Mouse (Mus musculus): Measurements from ENCODE around the gene Ppp3ca. TPM values are rescaled to one million over a fixed set of nuclear protein-coding genes. Genes with fewer than 3 reads are reported as not detected.

Ppp3ca gene
- polyA plus RNA-seq, 2 experiments: 31.5 to 74.8 TPM

- 87% methylated on average over 2 of the region's 2 CpGs for WGBS
- DNase-seq (ENCODE audit: low spot score): no peak
- Histone ChIP-seq H3K9me3 (ENCODE audit: control insufficient read depth, low read length) (no peaks in the 10 kb centered on the region), H3K4me1 (ENCODE audit: control insufficient read depth, insufficient read depth, low read length) (peaks cover 8% of the 10 kb centered on the region; the same call in 1 of the 2 replicates), H3K9ac (ENCODE audit: low read depth, low read length, severe bottlenecking) (no peak overlapping the region), H3K4me3 (replicated peaks; ENCODE audit: low read length) (no peak overlapping the region), H3K27ac (replicated peaks; ENCODE audit: low read depth, low read length) (no peak overlapping the region), H3K27me3 (ENCODE audit: control insufficient read depth, insufficient read depth, low read length) (no peaks in the 10 kb centered on the region), H3K4me2 (replicated peaks; ENCODE audit: low read depth, low read length, severe bottlenecking) (no peak overlapping the region), H3K36me3 (ENCODE audit: control insufficient read depth, insufficient read depth, low read length) (no peaks in the 10 kb centered on the region)
- no peak for ATAC-seq (ENCODE audit: low FRiP score, low read depth)
- TF ChIP-seq POLR2A (IDR thresholded peaks at IDR 0.05; ENCODE audit: borderline replicate concordance, extremely low read depth, insufficient read depth, insufficient read length): no peak
Observed at GRCm38 (mm10) chr3:136967510-136967909, 297.6 kb downstream of the Ppp3ca start.

GRCm38 (mm10) chr3:136969796-136970195 is 299.9 kb downstream of the Ppp3ca start:
- H3K27ac ChIP-seq (replicated peaks; ENCODE audit: low read depth, low read length): no peak overlapping the region
- no peak overlapping the region for H3K9ac ChIP-seq (ENCODE audit: low read depth, low read length, severe bottlenecking)
- no peaks in the 10 kb centered on the region for H3K36me3 ChIP-seq (ENCODE audit: control insufficient read depth, insufficient read depth, low read length)
- ATAC-seq (ENCODE audit: low FRiP score, low read depth) (peak; percentile 67; the same call in 1 of the 2 replicates), DNase-seq (ENCODE audit: low spot score) (peak; percentile 91)
- 21% methylated on average over 4 of the region's 4 CpGs for WGBS
- H3K4me1 ChIP-seq (ENCODE audit: control insufficient read depth, insufficient read depth, low read length): peaks cover 8% of the 10 kb centered on the region; the same call in 1 of the 2 replicates
- H3K4me3 ChIP-seq (replicated peaks; ENCODE audit: low read length): no peak overlapping the region
- H3K9me3 ChIP-seq (ENCODE audit: control insufficient read depth, low read length): no peaks in the 10 kb centered on the region
- no peak overlapping the region for H3K4me2 ChIP-seq (replicated peaks; ENCODE audit: low read depth, low read length, severe bottlenecking)
- no peaks in the 10 kb centered on the region for H3K27me3 ChIP-seq (ENCODE audit: control insufficient read depth, insufficient read depth, low read length)
- no peak for TF ChIP-seq POLR2A (IDR thresholded peaks at IDR 0.05; ENCODE audit: borderline replicate concordance, extremely low read depth, insufficient read depth, insufficient read length)

GRCm38 (mm10) chr3:136977859-136978258 is 307.9 kb downstream of the Ppp3ca start:
- 0 out of 2 replicates have a peak, but pooled peaks cover 3% of the 10 kb centered on the region for H3K4me1 ChIP-seq (ENCODE audit: control insufficient read depth, insufficient read depth, low read length)
- ATAC-seq (ENCODE audit: low FRiP score, low read depth) (no peak), DNase-seq (ENCODE audit: low spot score) (no peak)
- H3K27me3 ChIP-seq (ENCODE audit: control insufficient read depth, insufficient read depth, low read length): no peaks in the 10 kb centered on the region
- no peak overlapping the region for H3K4me3 ChIP-seq (replicated peaks; ENCODE audit: low read length)
- H3K9ac ChIP-seq (ENCODE audit: low read depth, low read length, severe bottlenecking): no peak overlapping the region
- no peak overlapping the region for H3K27ac ChIP-seq (replicated peaks; ENCODE audit: low read depth, low read length)
- 53% methylated on average over 1 of the region's 1 CpGs for WGBS
- H3K9me3 ChIP-seq (ENCODE audit: control insufficient read depth, low read length): no peaks in the 10 kb centered on the region
- no peaks in the 10 kb centered on the region for H3K36me3 ChIP-seq (ENCODE audit: control insufficient read depth, insufficient read depth, low read length)
- H3K4me2 ChIP-seq (replicated peaks; ENCODE audit: low read depth, low read length, severe bottlenecking): no peak overlapping the region
- no peak for TF ChIP-seq POLR2A (IDR thresholded peaks at IDR 0.05; ENCODE audit: borderline replicate concordance, extremely low read depth, insufficient read depth, insufficient read length)

- no peaks in the 10 kb centered on the region for H3K27me3 ChIP-seq (ENCODE audit: control insufficient read depth, insufficient read depth, low read length)
- WGBS: 69% methylated on average over 5 of the region's 5 CpGs
- no peak overlapping the region for H3K4me3 ChIP-seq (replicated peaks; ENCODE audit: low read length)
- ATAC-seq (ENCODE audit: low FRiP score, low read depth): no peak
- H3K27ac ChIP-seq (replicated peaks; ENCODE audit: low read depth, low read length): 0 out of 2 replicates have a peak overlapping the region, but pooled peaks have one; percentile 16
- no peak for DNase-seq (ENCODE audit: low spot score)
- no peaks in the 10 kb centered on the region for H3K36me3 ChIP-seq (ENCODE audit: control insufficient read depth, insufficient read depth, low read length)
- H3K9ac ChIP-seq (ENCODE audit: low read depth, low read length, severe bottlenecking): no peak overlapping the region
- no peaks in the 10 kb centered on the region for H3K9me3 ChIP-seq (ENCODE audit: control insufficient read depth, low read length)
- no peak for TF ChIP-seq POLR2A (IDR thresholded peaks at IDR 0.05; ENCODE audit: borderline replicate concordance, extremely low read depth, insufficient read depth, insufficient read length)
- H3K4me1 ChIP-seq (ENCODE audit: control insufficient read depth, insufficient read depth, low read length): 0 out of 2 replicates have a peak, but pooled peaks cover 3% of the 10 kb centered on the region
- H3K4me2 ChIP-seq (replicated peaks; ENCODE audit: low read depth, low read length, severe bottlenecking): no peak overlapping the region
Observed at GRCm38 (mm10) chr3:136980915-136981588, 311.1 kb downstream of the Ppp3ca start.

- ATAC-seq (ENCODE audit: low FRiP score, low read depth) (no peak), DNase-seq (ENCODE audit: low spot score) (peak; percentile 26)
- WGBS: 72% methylated on average over 4 of the region's 4 CpGs
- TF ChIP-seq POLR2A (IDR thresholded peaks at IDR 0.05; ENCODE audit: borderline replicate concordance, extremely low read depth, insufficient read depth, insufficient read length): no peak
- no peak overlapping the region for H3K9ac ChIP-seq (ENCODE audit: low read depth, low read length, severe bottlenecking)
- H3K9me3 ChIP-seq (ENCODE audit: control insufficient read depth, low read length): no peaks in the 10 kb centered on the region
- no peak overlapping the region for H3K27ac ChIP-seq (replicated peaks; ENCODE audit: low read depth, low read length)
- H3K4me2 ChIP-seq (replicated peaks; ENCODE audit: low read depth, low read length, severe bottlenecking): no peak overlapping the region
- no peaks in the 10 kb centered on the region for H3K36me3 ChIP-seq (ENCODE audit: control insufficient read depth, insufficient read depth, low read length)
- H3K27me3 ChIP-seq (ENCODE audit: control insufficient read depth, insufficient read depth, low read length): no peaks in the 10 kb centered on the region
- 0 out of 2 replicates have a peak, but pooled peaks cover 3% of the 10 kb centered on the region for H3K4me1 ChIP-seq (ENCODE audit: control insufficient read depth, insufficient read depth, low read length)
- H3K4me3 ChIP-seq (replicated peaks; ENCODE audit: low read length): no peak overlapping the region
Observed at GRCm38 (mm10) chr3:136981589-136981924, 311.6 kb downstream of the Ppp3ca start.

Measured in limb, embryonic 14.5 days (tissue).